Mouse (Mus musculus) midbrain, embryonic 14.5 days (tissue): ENCODE measurements around the gene Selenoo. TPM values are rescaled to one million over a fixed set of nuclear protein-coding genes. Genes with fewer than 3 reads are reported as not detected.

Source experiments
- ATAC-seq: fragments of 200-750 bp; cut with Nextera tagmentation; 2 replicates; pipeline ENCODE4 v1.8.0; 2017; ENCODE audit warnings: moderate number of reproducible peaks, moderate library complexity; ENCODE audit not compliant: low FRiP score, low TSS enrichment
- DNase-seq: peaks from one replicate; pipeline ENCODE4 v3.0.0-alpha.2; 2015
- H3K27ac ChIP-seq: fragments of 300-500 bp; sonication (generic); replicated peaks from 2 replicates; pipeline ENCODE4 v1.5.1; 2014; ENCODE audit warnings: mild to moderate bottlenecking, low read depth, low read length, moderate library complexity
- H3K27me3 ChIP-seq: fragments of 300-500 bp; sonication (generic); 2 replicates; pipeline ENCODE4 v1.6.1; 2014; ENCODE audit warnings: low read length, control low read depth, mixed read lengths; ENCODE audit not compliant: control insufficient read depth, insufficient read depth
- H3K36me3 ChIP-seq: fragments of 300-500 bp; sonication (generic); 2 replicates; pipeline ENCODE4 v1.6.1; 2014; ENCODE audit warnings: low read length, control low read depth; ENCODE audit not compliant: control insufficient read depth, insufficient read depth
- H3K4me1 ChIP-seq: fragments of 300-500 bp; sonication (generic); 2 replicates; pipeline ENCODE4 v1.6.1; 2014; ENCODE audit warnings: mild to moderate bottlenecking, antibody characterized with exemption, low read length, control low read depth; ENCODE audit not compliant: control insufficient read depth, insufficient read depth
- H3K4me2 ChIP-seq: fragments of 300-500 bp; sonication (generic); 2 replicates; pipeline ENCODE4 v1.6.1; 2014; ENCODE audit warnings: mild to moderate bottlenecking, low read length, moderate library complexity
- H3K4me3 ChIP-seq: fragments of 300-500 bp; sonication (generic); replicated peaks from 2 replicates; pipeline ENCODE4 v1.5.1; 2014; ENCODE audit warnings: low read depth, low read length
- H3K9ac ChIP-seq: fragments of 300-500 bp; sonication (generic); replicated peaks from 2 replicates; pipeline ENCODE4 v1.6.1; 2014; ENCODE audit warnings: mild to moderate bottlenecking, low read length, moderate library complexity
- H3K9me3 ChIP-seq: fragments of 300-500 bp; sonication (generic); 2 replicates; pipeline ENCODE4 v1.6.1; 2016; ENCODE audit warnings: low read length, control low read depth, mixed read lengths; ENCODE audit not compliant: control insufficient read depth
- WGBS: fragments of 180-500 bp; shearing (Covaris S2); extraction: QIAGEN DNeasy Blood & Tissue Kit; methylation state at CpG from one replicate; pipeline ENCODE4 v1.1.7; 2014; 5-methylcytosine and 5-hydroxymethylcytosine counted together
- polyA plus RNA-seq: library from polyadenylated mRNA; unstranded; fragments of >200 nt; fragmentation: Nextera tagmentation; extraction: Ambion mirVana; gene quantifications from 2 replicates; pipeline ENCODE4 v1.2.1, GENCODE M21; 2014

Gene Selenoo
- polyA plus RNA-seq, 1 experiment from 2014 or later, result 23.9 TPM

DNA sequence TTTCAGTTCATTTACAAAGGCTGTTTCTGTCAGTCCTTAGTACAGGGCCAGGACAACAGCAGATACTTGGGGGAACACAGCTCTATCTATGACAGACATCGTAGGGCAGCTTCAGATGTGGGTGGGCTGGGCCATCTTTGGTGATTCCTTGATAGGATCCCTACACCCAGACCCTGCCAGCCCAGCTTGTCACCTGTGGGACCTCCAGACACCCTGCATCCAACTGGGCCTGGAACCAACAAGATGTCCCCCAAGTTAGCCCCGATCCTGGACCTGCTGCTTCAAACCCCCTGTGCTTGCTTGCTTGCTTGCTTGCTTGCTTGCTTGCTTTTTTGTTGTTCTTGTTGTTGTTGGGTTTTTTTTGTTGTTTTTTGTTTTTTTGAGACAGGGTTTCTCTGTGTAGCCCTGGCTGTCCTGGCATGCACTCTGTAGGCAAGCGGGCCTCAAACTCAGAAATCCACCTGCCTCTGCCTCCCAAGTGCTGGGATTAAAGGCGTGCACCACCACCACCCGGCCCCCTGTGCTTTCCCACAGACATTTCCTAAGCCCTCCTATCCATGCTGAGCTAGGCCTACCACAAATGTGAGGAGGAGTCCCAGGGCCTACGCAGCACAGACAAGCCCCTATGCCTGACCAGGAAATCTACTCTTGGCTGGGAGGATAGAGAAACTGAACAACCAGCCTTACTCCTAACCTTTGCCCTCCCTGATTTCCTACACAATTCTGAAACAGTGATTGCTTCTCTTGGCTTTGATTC lies 26.9 kb upstream of the Selenoo start:
- 94% methylated on average over 6 of the region's 6 CpGs for WGBS
- Histone ChIP-seq H3K9me3 (no peaks in the 10 kb centered on the region), H3K27me3 (peaks cover 8% of the 10 kb centered on the region), H3K36me3 (no peaks in the 10 kb centered on the region), H3K4me3 (no peak overlapping the region), H3K27ac (no peak overlapping the region), H3K4me1 (peaks cover 17% of the 10 kb centered on the region), H3K4me2 (no peak overlapping the region), H3K9ac (no peak overlapping the region)
- ATAC-seq, result no peak
- DNase-seq, result no peak

DNA sequence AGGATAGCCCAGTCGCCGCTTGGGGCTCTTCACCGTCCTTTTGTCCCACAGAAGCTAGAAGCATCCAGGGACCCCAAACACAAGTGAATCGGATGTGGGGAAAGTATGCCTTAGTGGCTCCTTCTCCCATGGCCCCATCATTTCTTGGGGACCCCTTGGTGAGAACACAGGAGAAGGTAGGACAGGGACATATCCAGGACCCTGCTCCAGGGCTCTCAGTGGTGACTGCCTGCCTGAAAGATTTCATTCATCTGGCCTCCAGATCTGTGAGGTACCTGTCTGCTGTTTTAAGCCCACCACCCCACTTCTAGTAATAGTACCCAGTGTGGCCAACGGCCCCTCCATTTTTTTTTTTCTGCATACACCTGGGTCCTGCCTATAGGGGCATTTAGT lies 26.4 kb upstream of the Selenoo start:
- H3K4me1 ChIP-seq, result peaks cover 17% of the 10 kb centered on the region
- no peak overlapping the region for H3K4me3 ChIP-seq
- peaks cover 13% of the 10 kb centered on the region for H3K27me3 ChIP-seq
- whole genome bisulfite sequencing, result 90% methylated on average over 5 of the region's 5 CpGs
- H3K4me2 ChIP-seq, result no peak overlapping the region
- H3K9me3 ChIP-seq, result no peaks in the 10 kb centered on the region
- DNase-seq (no peak), ATAC-seq (no peak)
- peaks cover under 1% of the 10 kb centered on the region; the same call in 1 of the 2 replicates for H3K36me3 ChIP-seq
- H3K9ac ChIP-seq, result no peak overlapping the region
- H3K27ac ChIP-seq, result no peak overlapping the region

DNA sequence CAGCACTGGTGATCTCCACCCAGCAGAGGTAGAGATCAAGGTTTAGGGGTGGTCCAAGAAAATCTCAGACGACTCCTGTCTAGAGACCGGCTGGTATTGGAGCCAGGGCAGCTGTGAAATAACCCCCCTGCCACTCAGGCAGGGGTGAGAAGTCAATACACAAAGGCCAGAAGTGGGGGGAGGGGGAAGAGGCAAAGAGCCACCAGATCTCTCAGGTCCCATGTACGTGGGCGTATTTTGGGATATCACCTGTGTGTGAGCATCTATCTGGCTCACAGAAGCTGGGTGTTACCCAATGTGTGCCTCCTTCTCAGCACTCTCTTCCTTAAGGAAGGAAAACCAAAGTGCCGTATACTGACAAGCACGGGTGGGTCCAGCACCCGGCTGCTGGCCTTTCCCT lies 25.9 kb upstream of the Selenoo start:
- no peak overlapping the region for H3K4me2 ChIP-seq
- H3K4me3 ChIP-seq, result no peak overlapping the region
- DNase-seq (no peak), ATAC-seq (no peak)
- H3K27me3 ChIP-seq, result peaks cover 18% of the 10 kb centered on the region
- no peak overlapping the region for H3K27ac ChIP-seq
- H3K4me1 ChIP-seq, result peaks cover 17% of the 10 kb centered on the region
- 84% methylated on average over 7 of the region's 7 CpGs for WGBS
- peaks cover 5% of the 10 kb centered on the region; the same call in 1 of the 2 replicates for H3K36me3 ChIP-seq
- no peaks in the 10 kb centered on the region for H3K9me3 ChIP-seq
- no peak overlapping the region for H3K9ac ChIP-seq

DNA sequence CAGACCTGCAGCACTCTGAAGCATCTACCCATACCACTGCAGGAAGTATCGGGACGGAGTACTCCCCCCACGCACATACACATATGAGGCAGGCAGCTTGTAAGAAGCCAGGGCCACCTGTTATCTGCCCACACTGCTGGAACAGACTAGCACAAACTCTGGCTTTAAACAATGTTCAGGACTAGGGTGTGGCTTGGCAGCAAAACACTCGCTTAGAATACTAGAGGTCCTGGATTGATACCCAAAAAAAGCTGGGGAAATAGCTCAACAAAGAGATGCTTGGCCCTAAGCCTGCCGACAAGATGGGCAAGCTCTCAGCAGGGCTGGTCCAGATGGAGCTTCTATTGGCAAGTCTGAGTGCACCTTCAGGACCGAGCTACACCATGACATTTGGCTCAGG lies 25.3 kb upstream of the Selenoo start:
- no peak overlapping the region for H3K4me3 ChIP-seq
- 77% methylated on average over 6 of the region's 6 CpGs for WGBS
- peaks cover 11% of the 10 kb centered on the region for H3K36me3 ChIP-seq
- H3K9ac ChIP-seq, result no peak overlapping the region
- no peaks in the 10 kb centered on the region for H3K9me3 ChIP-seq
- H3K27ac ChIP-seq, result no peak overlapping the region
- H3K4me2 ChIP-seq, result no peak overlapping the region
- H3K27me3 ChIP-seq, result peaks cover 22% of the 10 kb centered on the region
- DNase-seq, result no peak
- ATAC-seq, result no peak
- H3K4me1 ChIP-seq, result peaks cover 17% of the 10 kb centered on the region

DNA sequence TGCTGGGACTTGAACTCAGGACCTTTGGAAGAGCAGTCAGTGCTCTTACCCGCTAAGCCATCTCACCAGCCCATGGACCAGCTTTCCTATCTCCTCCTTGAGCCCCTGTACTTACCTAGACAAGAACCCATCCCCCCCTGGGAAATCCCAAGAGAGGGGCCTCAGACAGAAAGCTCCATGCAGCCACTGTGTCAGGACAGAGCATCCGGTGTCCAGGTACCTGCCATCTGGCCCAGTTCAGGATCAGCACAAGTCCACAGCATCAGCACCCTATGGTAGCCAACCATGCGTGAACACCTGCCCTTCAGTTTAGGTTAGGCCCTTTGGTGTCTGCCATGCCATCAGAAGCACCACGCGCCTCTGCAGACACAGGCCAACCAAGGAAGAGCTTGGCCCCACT lies 24.0 kb upstream of the Selenoo start:
- no peak for DNase-seq
- 94% methylated on average over 5 of the region's 5 CpGs for WGBS
- peaks cover 22% of the 10 kb centered on the region for H3K27me3 ChIP-seq

DNA sequence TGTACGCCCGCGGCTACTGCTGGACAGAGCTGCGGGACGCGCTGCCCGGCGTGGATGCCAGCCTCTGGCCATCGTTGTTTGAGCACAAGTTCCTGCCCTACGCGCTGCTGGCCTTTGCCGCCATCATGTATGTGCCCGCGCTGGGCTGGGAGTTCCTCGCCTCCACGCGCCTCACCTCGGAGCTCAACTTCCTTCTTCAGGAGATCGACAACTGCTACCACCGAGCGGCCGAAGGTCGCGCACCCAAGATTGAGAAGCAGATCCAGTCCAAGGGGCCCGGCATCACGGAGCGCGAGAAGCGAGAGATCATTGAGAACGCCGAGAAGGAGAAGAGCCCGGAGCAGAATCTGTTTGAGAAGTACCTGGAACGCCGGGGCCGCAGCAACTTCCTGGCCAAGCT lies 21.3 kb upstream of the Selenoo start:
- H3K4me3 ChIP-seq, result no peak overlapping the region
- no peaks in the 10 kb centered on the region for H3K9me3 ChIP-seq
- 48% methylated on average over 35 of the region's 35 CpGs for WGBS
- H3K9ac ChIP-seq, result no peak overlapping the region
- peaks cover 29% of the 10 kb centered on the region for H3K36me3 ChIP-seq
- peaks cover 22% of the 10 kb centered on the region for H3K27me3 ChIP-seq
- no peak overlapping the region for H3K27ac ChIP-seq
- no peaks in the 10 kb centered on the region for H3K4me1 ChIP-seq
- DNase-seq (no peak), ATAC-seq (no peak)
- H3K4me2 ChIP-seq, result no peak overlapping the region

More for the DNA sequence above, 24.0 kb upstream of the Selenoo start:
- no peak for ATAC-seq
- Histone ChIP-seq H3K4me3 (no peak overlapping the region), H3K4me2 (no peak overlapping the region), H3K27ac (no peak overlapping the region), H3K4me1 (peaks cover 10% of the 10 kb centered on the region), H3K36me3 (peaks cover 22% of the 10 kb centered on the region), H3K9ac (no peak overlapping the region), H3K9me3 (no peaks in the 10 kb centered on the region)

DNA sequence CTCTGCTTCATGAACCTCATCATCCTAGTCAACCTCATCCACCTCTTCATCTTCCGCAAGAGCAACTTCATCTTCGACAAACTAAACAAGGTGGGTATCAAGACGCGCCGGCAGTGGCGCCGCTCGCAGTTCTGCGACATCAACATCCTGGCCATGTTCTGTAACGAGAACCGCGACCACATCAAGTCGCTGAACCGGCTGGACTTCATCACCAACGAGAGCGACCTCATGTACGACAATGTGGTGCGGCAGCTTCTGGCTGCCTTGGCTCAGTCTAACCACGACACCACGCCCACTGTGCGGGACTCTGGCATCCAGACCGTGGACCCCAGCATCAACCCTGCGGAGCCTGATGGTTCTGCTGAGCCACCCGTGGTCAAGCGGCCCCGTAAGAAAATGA lies 20.7 kb upstream of the Selenoo start:
- Histone ChIP-seq H3K4me3 (no peak overlapping the region), H3K36me3 (peaks cover 29% of the 10 kb centered on the region), H3K9ac (no peak overlapping the region), H3K4me2 (no peak overlapping the region), H3K27me3 (peaks cover 22% of the 10 kb centered on the region), H3K4me1 (no peaks in the 10 kb centered on the region), H3K9me3 (no peaks in the 10 kb centered on the region), H3K27ac (no peak overlapping the region)
- no peak for DNase-seq
- WGBS, result 53% methylated on average over 26 of the region's 26 CpGs
- no peak for ATAC-seq

DNA sequence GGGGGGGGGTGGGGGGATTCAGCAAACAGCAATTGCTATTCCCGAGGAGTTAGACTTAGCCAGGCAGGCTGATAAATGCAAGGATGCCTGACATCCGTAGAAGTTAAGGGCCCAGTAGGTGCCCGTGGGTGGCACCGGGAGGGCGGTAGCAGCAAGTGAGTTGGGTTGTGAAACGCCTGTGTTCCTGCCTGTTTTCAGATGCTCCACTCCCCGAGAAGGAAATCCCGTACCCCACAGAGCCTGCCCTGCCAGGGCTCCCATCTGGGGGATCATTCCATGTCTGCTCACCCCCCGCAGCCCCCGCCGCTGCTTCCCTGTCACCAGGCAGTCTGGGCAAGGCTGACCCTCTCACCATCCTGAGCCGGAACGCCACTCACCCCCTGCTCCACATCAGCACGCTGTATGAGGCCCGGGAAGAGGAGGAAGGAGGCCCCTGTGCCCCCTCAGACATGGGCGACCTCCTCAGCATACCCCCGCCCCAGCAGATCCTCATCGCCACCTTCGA lies 19.5 kb upstream of the Selenoo start:
- 77% methylated on average over 19 of the region's 19 CpGs for WGBS
- H3K36me3 ChIP-seq, result peaks cover 29% of the 10 kb centered on the region
- no peak for ATAC-seq
- no peaks in the 10 kb centered on the region for H3K4me1 ChIP-seq
- no peaks in the 10 kb centered on the region for H3K9me3 ChIP-seq
- H3K27me3 ChIP-seq, result peaks cover 22% of the 10 kb centered on the region
- no peak overlapping the region for H3K4me3 ChIP-seq
- no peak for DNase-seq
- no peak overlapping the region for H3K9ac ChIP-seq
- no peak overlapping the region for H3K4me2 ChIP-seq
- H3K27ac ChIP-seq, result no peak overlapping the region

DNA sequence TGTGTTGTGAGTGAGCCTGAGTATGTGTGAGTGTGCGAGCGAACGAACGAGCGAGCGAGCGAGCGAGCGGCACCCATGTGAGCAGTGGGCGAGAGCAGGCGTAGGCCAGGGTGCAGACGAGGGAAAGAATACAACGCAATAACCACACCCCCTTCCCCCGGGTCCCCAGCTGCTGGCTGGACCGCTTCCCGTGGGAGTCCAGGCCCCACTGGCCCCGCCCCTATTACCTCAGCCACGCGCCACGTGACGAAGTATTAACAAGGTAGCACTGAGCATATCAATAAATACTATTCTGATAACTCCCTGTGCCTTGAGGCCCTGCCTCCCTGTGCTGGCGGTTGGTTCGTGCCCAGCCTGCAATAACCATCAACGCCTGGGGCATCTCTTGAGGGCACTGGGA lies 18.3 kb upstream of the Selenoo start:
- H3K4me3 ChIP-seq, result no peak overlapping the region
- H3K27ac ChIP-seq, result no peak overlapping the region
- peaks cover 9% of the 10 kb centered on the region for H3K4me1 ChIP-seq
- ATAC-seq (no peak), DNase-seq (no peak)
- no peak overlapping the region for H3K9ac ChIP-seq
- peaks cover 22% of the 10 kb centered on the region for H3K27me3 ChIP-seq
- H3K4me2 ChIP-seq, result no peak overlapping the region
- WGBS, result 76% methylated on average over 24 of the region's 24 CpGs
- no peaks in the 10 kb centered on the region for H3K9me3 ChIP-seq
- H3K36me3 ChIP-seq, result peaks cover 29% of the 10 kb centered on the region
